Mouse (Mus musculus): ENCODE measurements around the gene Lgals12. TPM values are rescaled to one million over a fixed set of nuclear protein-coding genes. Genes with fewer than 3 reads are reported as not detected.

Lgals12 gene
- total and polyA plus RNA-seq, 3 experiments: not detected

DNA sequence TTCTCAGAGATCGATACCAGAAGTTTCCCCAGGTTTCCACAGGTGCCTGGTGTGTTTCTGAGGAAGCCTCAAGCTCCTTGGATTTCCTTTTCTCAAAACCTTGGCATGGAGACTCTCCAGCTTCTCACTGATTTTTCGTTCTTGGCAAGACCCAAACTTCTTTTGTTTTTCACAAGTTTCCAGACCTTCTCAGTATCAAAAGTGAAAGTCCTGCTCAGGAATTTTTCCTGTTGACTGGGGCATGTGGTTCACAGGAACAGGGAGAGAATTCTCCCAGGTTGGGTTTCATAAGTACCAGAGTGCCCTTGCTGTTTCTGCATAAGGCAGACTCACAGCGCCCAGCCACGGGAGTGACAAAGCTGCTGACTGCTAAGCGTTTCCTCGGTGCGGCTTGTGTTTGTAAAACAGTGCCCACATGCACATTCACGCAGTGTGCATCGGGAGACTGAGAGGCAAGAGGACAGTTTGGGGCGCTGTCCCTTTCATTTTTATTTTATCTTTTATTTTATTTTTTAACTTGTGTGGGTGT is 44.3 kb downstream of the Lgals12 start:
- H3K9me3 ChIP-seq (replicated peaks; ENCODE audit: low read length): no peaks in the 10 kb centered on the region
- in situ Hi-C loops (cut with MboI; ENCODE audit: low pct_ligation_motif_present, low pct_unique_long_range_greater_than_20kb, low sequenced_read_pairs): no loop called here
- H3K9ac ChIP-seq (ENCODE audit: insufficient read depth, low read depth): no peak overlapping the region
- peaks cover 3 to 38% of the 10 kb centered on the region in 2 experiments; a peak in 3 of 4 replicates for H3K4me1 ChIP-seq (ENCODE audit: control insufficient read depth in 1 of 2, insufficient read depth in 2 of 2)
- H3K4me3 ChIP-seq (replicated peaks in 1 of 3; ENCODE audit: low read depth in 2 of 3, low read length in 2 of 3, poor library complexity in 1 of 3): no peak overlapping the region
- H3K4me2 ChIP-seq (ENCODE audit: insufficient read depth, low read depth, poor library complexity, severe bottlenecking): no peak overlapping the region
- no peaks in the 10 kb centered on the region; the same call in 1 of the 2 replicates for H3K79me2 ChIP-seq (replicated peaks; ENCODE audit: control insufficient read depth, extremely low read depth, insufficient read depth, poor library complexity, severe bottlenecking)
- no peak overlapping the region for H3K27ac ChIP-seq (ENCODE audit: insufficient read depth, low read depth)
- dilution Hi-C loops (cut with MboI; ENCODE audit: extremely low pct_ligation_motif_present, extremely low pct_unique_long_range_greater_than_20kb, low sequenced_read_pairs): no loop called here
- no peak for TF ChIP-seq ZMIZ1 (IDR thresholded peaks at IDR 0.05; ENCODE audit: low read depth, low read length)
- TF ChIP-seq ELF1 (IDR thresholded peaks at IDR 0.05; ENCODE audit: low read depth, low read length): no peak
- no peak for TF ChIP-seq HCFC1 (IDR thresholded peaks at IDR 0.05; ENCODE audit: low read depth, low read length)
- TF ChIP-seq CTCF (conservative IDR thresholded peaks at IDR 0.05 in 1 of 2, IDR thresholded peaks at IDR 0.05 in 1 of 2; ENCODE audit: low read depth in 2 of 2, low read length in 2 of 2): no peak
- TF ChIP-seq TCF12 (IDR thresholded peaks at IDR 0.05; ENCODE audit: low read depth, low read length): no peak
- TF ChIP-seq USF2 (conservative IDR thresholded peaks at IDR 0.05; ENCODE audit: low read depth, low read length): no peak
- TF ChIP-seq POLR2AphosphoS2 (IDR thresholded peaks at IDR 0.05; ENCODE audit: low read depth, low read length): no peak
- no peak for TF ChIP-seq BHLHE40 (IDR thresholded peaks at IDR 0.05; ENCODE audit: low read depth, low read length)
- TF ChIP-seq SMC3 (IDR thresholded peaks at IDR 0.05; ENCODE audit: low read depth, low read length): no peak
- no peak for TF ChIP-seq NELFE (IDR thresholded peaks at IDR 0.05; ENCODE audit: low read depth, low read length)
- TF ChIP-seq MAX (IDR thresholded peaks at IDR 0.05; ENCODE audit: low read length): no peak
- TF ChIP-seq RAD21 (IDR thresholded peaks at IDR 0.05; ENCODE audit: low read depth, low read length): no peak
- TF ChIP-seq GABPA (IDR thresholded peaks at IDR 0.05; ENCODE audit: insufficient replicate concordance, low read depth, low read length): no peak
- no peak for TF ChIP-seq RCOR1 (conservative IDR thresholded peaks at IDR 0.05; ENCODE audit: low read depth, low read length)
- TF ChIP-seq CHD2 (IDR thresholded peaks at IDR 0.05; ENCODE audit: low read length): no peak
- no peak for TF ChIP-seq JUND (conservative IDR thresholded peaks at IDR 0.05; ENCODE audit: low read depth, low read length)
- TF ChIP-seq KAT2A (IDR thresholded peaks at IDR 0.05; ENCODE audit: insufficient replicate concordance, low read length): no peak
- no peak for TF ChIP-seq PAX5 (IDR thresholded peaks at IDR 0.05; ENCODE audit: low read length)
- H3K27me3 ChIP-seq (replicated peaks): no peaks in the 10 kb centered on the region
- H3K36me3 ChIP-seq (replicated peaks in 1 of 2; ENCODE audit: control insufficient read depth in 1 of 2, insufficient read depth in 1 of 2, low read length in 1 of 2): peaks cover 2 to 18% of the 10 kb centered on the region in 2 experiments
- DNase-seq (ENCODE audit: extremely low read depth): no peak

DNA sequence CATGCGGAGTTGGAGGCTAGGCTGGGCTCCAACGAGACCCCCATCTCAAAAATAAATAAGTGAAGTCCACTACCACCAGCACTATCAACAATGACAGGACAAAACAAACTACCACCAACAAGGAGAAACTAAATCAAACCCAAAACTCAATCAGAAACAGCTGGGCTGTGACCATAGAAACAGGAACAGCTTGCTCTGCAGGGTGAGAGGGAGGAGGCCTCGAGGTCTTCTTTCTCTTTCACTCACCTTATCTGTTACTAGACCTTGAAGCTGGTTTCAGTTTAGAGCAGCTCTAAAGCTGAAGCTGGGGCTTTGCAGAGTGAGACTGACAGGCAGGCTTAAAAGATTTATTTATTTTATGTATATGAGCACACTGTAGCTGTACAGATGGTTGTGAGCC is 45.5 kb downstream of the Lgals12 start:
- Histone ChIP-seq H3K27ac (ENCODE audit: insufficient read depth, low read depth) (no peak overlapping the region), H3K9me3 (replicated peaks; ENCODE audit: low read length) (no peaks in the 10 kb centered on the region), H3K27me3 (replicated peaks) (no peaks in the 10 kb centered on the region), H3K4me3 (replicated peaks in 1 of 3; ENCODE audit: low read depth in 2 of 3, low read length in 2 of 3, poor library complexity in 1 of 3) (peak overlapping the region in 1 of 3 experiments; percentile 3), H3K36me3 (replicated peaks in 1 of 2; ENCODE audit: control insufficient read depth in 1 of 2, insufficient read depth in 1 of 2, low read length in 1 of 2) (peaks cover 2 to 16% of the 10 kb centered on the region in 2 experiments), H3K79me2 (replicated peaks; ENCODE audit: control insufficient read depth, extremely low read depth, insufficient read depth, poor library complexity, severe bottlenecking) (no peaks in the 10 kb centered on the region; the same call in 1 of the 2 replicates), H3K4me2 (ENCODE audit: insufficient read depth, low read depth, poor library complexity, severe bottlenecking) (peak overlapping the region; percentile 41; the same call in 1 of the 2 replicates), H3K9ac (ENCODE audit: insufficient read depth, low read depth) (no peak overlapping the region), H3K4me1 (ENCODE audit: control insufficient read depth in 1 of 2, insufficient read depth in 2 of 2) (peaks cover 3 to 38% of the 10 kb centered on the region in 2 experiments; a peak in 3 of 4 replicates)
- dilution Hi-C loops (cut with MboI; ENCODE audit: extremely low pct_ligation_motif_present, extremely low pct_unique_long_range_greater_than_20kb, low sequenced_read_pairs) (no loop called here), in situ Hi-C loops (cut with MboI; ENCODE audit: low pct_ligation_motif_present, low pct_unique_long_range_greater_than_20kb, low sequenced_read_pairs) (no loop called here)
- TF ChIP-seq CHD1 (IDR thresholded peaks at IDR 0.05; ENCODE audit: low read depth, low read length): no peak
- TF ChIP-seq SIN3A (IDR thresholded peaks at IDR 0.05; ENCODE audit: low read length): peak; percentile 75; the same call in 1 of the 2 replicates
- TF ChIP-seq IRF4 (IDR thresholded peaks at IDR 0.05; ENCODE audit: low read depth, low read length): peak; percentile 25; the same call in 1 of the 2 replicates
- DNase-seq (ENCODE audit: extremely low read depth): peak; percentile 26
